In the genomic region with DNA sequence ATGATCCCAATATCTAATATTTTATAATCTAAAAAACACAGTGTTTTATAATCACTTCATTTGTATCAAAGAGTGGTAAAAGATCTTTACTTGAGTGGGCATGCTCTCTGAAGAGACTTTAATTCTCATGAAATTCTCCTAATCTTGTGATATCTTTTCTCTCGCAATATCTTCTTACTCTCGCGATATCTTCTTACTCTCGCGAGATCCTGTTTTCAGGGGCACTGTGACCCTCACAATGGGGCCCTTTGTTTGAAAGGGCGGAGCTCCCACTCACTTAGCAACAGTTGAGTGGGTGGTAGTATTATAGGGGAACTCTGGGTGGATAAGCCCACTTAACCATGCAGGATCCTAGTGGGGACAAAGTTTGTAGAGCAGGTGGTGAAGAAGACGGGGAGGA, we compare ENCODE assay signal across 43 mouse cellular contexts. TPM values are rescaled to one million over a fixed set of nuclear protein-coding genes. Genes with fewer than 3 reads are reported as not detected.
"Had no signal": no experiment of that assay in that cellular context is flagged by ENCODE, and none has a peak within 500 bp of the region (broad histone marks: within the 10 kb centered on the region; RNA-seq: fewer than 3 reads in every experiment).

A gene (plus strand): TSS at position 301 of the 400 bp plus-strand sequence.

- H3K4me1 ChIP-seq: heart, embryonic 10.5 days; heart, embryonic 12.5 days; heart, embryonic 13.5 days; heart, embryonic 15.5 days; hindbrain, embryonic 10.5 days; hindbrain, embryonic 12.5 days; hindbrain, embryonic 13.5 days; hindbrain, embryonic 15.5 days; intestine, embryonic 15.5 days; kidney, embryonic 15.5 days had no signal

- H3K4me3 ChIP-seq: heart, embryonic 10.5 days; heart, embryonic 12.5 days; heart, embryonic 13.5 days; heart, embryonic 15.5 days; hindbrain, embryonic 10.5 days; hindbrain, embryonic 12.5 days; hindbrain, embryonic 13.5 days; hindbrain, embryonic 15.5 days; intestine, embryonic 15.5 days; kidney, embryonic 15.5 days; layer of hippocampus, adult 2 months had no signal

- H3K27ac ChIP-seq: heart, embryonic 10.5 days; heart, embryonic 13.5 days; heart, embryonic 15.5 days; hindbrain, embryonic 10.5 days; hindbrain, embryonic 12.5 days; hindbrain, embryonic 13.5 days; hindbrain, embryonic 14.5 days; hindbrain, embryonic 15.5 days; hindbrain, postnatal 0 days; intestine, embryonic 15.5 days; kidney, embryonic 15.5 days; kidney, postnatal 0 days; layer of hippocampus, adult 2 months had no signal

- H3K36me3 ChIP-seq: heart, embryonic 10.5 days; heart, embryonic 12.5 days; heart, embryonic 13.5 days; heart, embryonic 15.5 days; hindbrain, embryonic 10.5 days; hindbrain, embryonic 12.5 days; hindbrain, embryonic 13.5 days; hindbrain, embryonic 15.5 days; intestine, embryonic 15.5 days; kidney, embryonic 15.5 days had no signal

- DNase-seq: heart, postnatal 10 days; heart, postnatal 14 days; heart, postnatal 36 days; heart, postnatal 4 days; kidney, adult 11 months; kidney, adult 18-20 months; kidney, adult 2 months; kidney, adult 8-10 months; kidney, adult 9 months; kidney, postnatal 10 days; kidney, postnatal 14 days; kidney, postnatal 25 days; kidney, postnatal 36 days; kidney, postnatal 4 days; layer of hippocampus, adult 9-11 months; layer of hippocampus, postnatal 36 days had no signal

- H3K27me3 ChIP-seq: heart, embryonic 12.5 days; heart, embryonic 13.5 days; heart, embryonic 15.5 days; hindbrain, embryonic 12.5 days; hindbrain, embryonic 13.5 days; hindbrain, embryonic 15.5 days; intestine, embryonic 15.5 days; kidney, embryonic 15.5 days had no signal

RNA-seq across cellular contexts. Expression of the gene that starts here (rescaled TPM):
- polyA plus RNA-seq: heart, embryonic 10.5 days; heart, embryonic 11.5 days; heart, embryonic 12.5 days; heart, embryonic 13.5 days; heart, embryonic 14.5 days; heart, embryonic 15.5 days; heart, embryonic 16.5 days; heart, postnatal 0 days; hindbrain, embryonic 10.5 days; hindbrain, embryonic 11.5 days; hindbrain, embryonic 12.5 days; hindbrain, embryonic 13.5 days; hindbrain, embryonic 14.5 days; hindbrain, embryonic 15.5 days; hindbrain, embryonic 16.5 days; hindbrain, postnatal 0 days; inflammation-experienced regulatory T-cells, adult 6 months; intestine, embryonic 14.5 days; intestine, embryonic 15.5 days; intestine, embryonic 16.5 days; intestine, postnatal 0 days; kidney, adult 2 months; kidney, embryonic 14.5 days; kidney, embryonic 15.5 days; kidney, embryonic 16.5 days; kidney, postnatal 0 days; large intestine, adult 2 months had no signal
